Mouse (Mus musculus): ENCODE data around the gene Olfr870. TPM values are rescaled to one million over a fixed set of nuclear protein-coding genes. Genes with fewer than 3 reads are reported as not detected.
"Not testable (repeated sequence)": the region's sequence is repeated elsewhere in the genome, so short reads cannot be mapped to it uniquely, and the experiment has no call there.

The Olfr870 gene
- polyA plus RNA-seq (2015; fragmentation: Nextera tagmentation; extraction: Ambion mirVana), result not detected in 2 replicates

- no peak for ATAC-seq (ENCODE audit: low FRiP score, low TSS enrichment)
- Histone ChIP-seq H3K36me3 (ENCODE audit: insufficient read depth, low read length) (no peaks in the 10 kb centered on the region), H3K27me3 (ENCODE audit: insufficient read depth, low read length) (no peaks in the 10 kb centered on the region), H3K27ac (ENCODE audit: low read length) (no peak within 1 kb of the TSS), H3K9ac (replicated peaks; ENCODE audit: low read length) (no peak within 1 kb of the TSS), H3K4me2 (replicated peaks; ENCODE audit: low read depth, low read length) (no peak within 1 kb of the TSS), H3K4me3 (ENCODE audit: low read length) (no peak within 1 kb of the TSS), H3K9me3 (ENCODE audit: low read length) (peaks cover 7% of the 10 kb centered on the region), H3K4me1 (ENCODE audit: insufficient read depth, low read length) (no peaks in the 10 kb centered on the region)
- 89% methylated on average over 2 of the region's 2 CpGs for WGBS
Measured at GRCm38 (mm10) chr9:20173957-20174356, at the start of gene Olfr870. Gene Olfr870 (minus strand): TSS chr9:20174057.

- ATAC-seq (ENCODE audit: low FRiP score, low TSS enrichment), result no peak
- Histone ChIP-seq H3K4me2 (replicated peaks; ENCODE audit: low read depth, low read length) (no peak within 1 kb of the TSS), H3K36me3 (ENCODE audit: insufficient read depth, low read length) (no peaks in the 10 kb centered on the region), H3K27ac (ENCODE audit: low read length) (no peak within 1 kb of the TSS), H3K9ac (replicated peaks; ENCODE audit: low read length) (no peak within 1 kb of the TSS), H3K4me3 (ENCODE audit: low read length) (no peak within 1 kb of the TSS), H3K9me3 (ENCODE audit: low read length) (peaks cover 5% of the 10 kb centered on the region; the same call in 1 of the 2 replicates), H3K27me3 (ENCODE audit: insufficient read depth, low read length) (no peaks in the 10 kb centered on the region), H3K4me1 (ENCODE audit: insufficient read depth, low read length) (no peaks in the 10 kb centered on the region)
Measured at GRCm38 (mm10) chr9:20211907-20212306, 38.0 kb upstream of the Olfr870 start, which contains the start of gene Olfr871. Gene Olfr871 (plus strand): TSS chr9:20212207.

GRCm38 (mm10) chr9:20211477-20211876, 37.6 kb upstream of the Olfr870 start:
- ATAC-seq (ENCODE audit: low FRiP score, low TSS enrichment), result no peak
- Histone ChIP-seq H3K4me2 (replicated peaks; ENCODE audit: low read depth, low read length) (no peak overlapping the region), H3K4me1 (ENCODE audit: insufficient read depth, low read length) (no peaks in the 10 kb centered on the region), H3K9me3 (ENCODE audit: low read length) (peaks cover 5% of the 10 kb centered on the region; the same call in 1 of the 2 replicates), H3K27ac (ENCODE audit: low read length) (no peak overlapping the region), H3K9ac (replicated peaks; ENCODE audit: low read length) (no peak overlapping the region), H3K36me3 (ENCODE audit: insufficient read depth, low read length) (no peaks in the 10 kb centered on the region), H3K4me3 (ENCODE audit: low read length) (no peak overlapping the region), H3K27me3 (ENCODE audit: insufficient read depth, low read length) (no peaks in the 10 kb centered on the region)
- WGBS, result 67% methylated on average over 2 of the region's 2 CpGs

- no peak overlapping the region for H3K4me2 ChIP-seq (replicated peaks; ENCODE audit: low read depth, low read length)
- no peak overlapping the region for H3K4me3 ChIP-seq (ENCODE audit: low read length)
- H3K4me1 ChIP-seq (ENCODE audit: insufficient read depth, low read length), result no peaks in the 10 kb centered on the region
- no peaks in the 10 kb centered on the region for H3K36me3 ChIP-seq (ENCODE audit: insufficient read depth, low read length)
- no peak overlapping the region for H3K9ac ChIP-seq (replicated peaks; ENCODE audit: low read length)
- peaks cover 4% of the 10 kb centered on the region; the same call in 1 of the 2 replicates for H3K9me3 ChIP-seq (ENCODE audit: low read length)
- no peaks in the 10 kb centered on the region for H3K27me3 ChIP-seq (ENCODE audit: insufficient read depth, low read length)
- WGBS, result 36% methylated on average over 1 of the region's 1 CpGs
- H3K27ac ChIP-seq (ENCODE audit: low read length), result no peak overlapping the region
- ATAC-seq (ENCODE audit: low FRiP score, low TSS enrichment), result no peak
Measured at GRCm38 (mm10) chr9:20210812-20211211, 37.0 kb upstream of the Olfr870 start.

GRCm38 (mm10) chr9:20203413-20203984, 29.6 kb upstream of the Olfr870 start:
- not testable (repeated sequence) for H3K4me3 ChIP-seq (ENCODE audit: low read length); H3K9ac ChIP-seq (replicated peaks; ENCODE audit: low read length); H3K27me3 ChIP-seq (ENCODE audit: insufficient read depth, low read length); H3K36me3 ChIP-seq (ENCODE audit: insufficient read depth, low read length); H3K4me2 ChIP-seq (replicated peaks; ENCODE audit: low read depth, low read length); ATAC-seq (ENCODE audit: low FRiP score, low TSS enrichment); H3K27ac ChIP-seq (ENCODE audit: low read length); H3K9me3 ChIP-seq (ENCODE audit: low read length); H3K4me1 ChIP-seq (ENCODE audit: insufficient read depth, low read length)
- 91% methylated on average over 7 of the region's 7 CpGs for WGBS

- WGBS, result 63% methylated on average over 1 of the region's 1 CpGs
- Histone ChIP-seq H3K4me1 (ENCODE audit: insufficient read depth, low read length) (no peaks in the 10 kb centered on the region), H3K9me3 (ENCODE audit: low read length) (no peaks in the 10 kb centered on the region), H3K4me2 (replicated peaks; ENCODE audit: low read depth, low read length) (no peak overlapping the region), H3K9ac (replicated peaks; ENCODE audit: low read length) (no peak overlapping the region), H3K27me3 (ENCODE audit: insufficient read depth, low read length) (no peaks in the 10 kb centered on the region), H3K4me3 (ENCODE audit: low read length) (no peak overlapping the region), H3K36me3 (ENCODE audit: insufficient read depth, low read length) (no peaks in the 10 kb centered on the region), H3K27ac (ENCODE audit: low read length) (no peak overlapping the region)
- no peak for ATAC-seq (ENCODE audit: low FRiP score, low TSS enrichment)
Measured at GRCm38 (mm10) chr9:20202131-20202530, 28.3 kb upstream of the Olfr870 start.

GRCm38 (mm10) chr9:20179463-20179862, 5.6 kb upstream of the Olfr870 start:
- no peaks in the 10 kb centered on the region for H3K4me1 ChIP-seq (ENCODE audit: insufficient read depth, low read length)
- H3K27ac ChIP-seq (ENCODE audit: low read length), result no peak overlapping the region
- WGBS, result 67% methylated on average over 5 of the region's 5 CpGs
- H3K27me3 ChIP-seq (ENCODE audit: insufficient read depth, low read length), result no peaks in the 10 kb centered on the region
- no peak overlapping the region for H3K4me2 ChIP-seq (replicated peaks; ENCODE audit: low read depth, low read length)
- H3K9me3 ChIP-seq (ENCODE audit: low read length), result peaks cover 7% of the 10 kb centered on the region
- H3K36me3 ChIP-seq (ENCODE audit: insufficient read depth, low read length), result no peaks in the 10 kb centered on the region
- no peak overlapping the region for H3K4me3 ChIP-seq (ENCODE audit: low read length)
- no peak overlapping the region for H3K9ac ChIP-seq (replicated peaks; ENCODE audit: low read length)
- no peak for ATAC-seq (ENCODE audit: low FRiP score, low TSS enrichment)

- no peak overlapping the region for H3K4me2 ChIP-seq (replicated peaks; ENCODE audit: low read depth, low read length)
- 89% methylated on average over 3 of the region's 3 CpGs for WGBS
- no peaks in the 10 kb centered on the region for H3K27me3 ChIP-seq (ENCODE audit: insufficient read depth, low read length)
- H3K36me3 ChIP-seq (ENCODE audit: insufficient read depth, low read length), result no peaks in the 10 kb centered on the region
- no peak overlapping the region for H3K4me3 ChIP-seq (ENCODE audit: low read length)
- no peaks in the 10 kb centered on the region for H3K4me1 ChIP-seq (ENCODE audit: insufficient read depth, low read length)
- no peak overlapping the region for H3K27ac ChIP-seq (ENCODE audit: low read length)
- ATAC-seq (ENCODE audit: low FRiP score, low TSS enrichment), result no peak
- H3K9me3 ChIP-seq (ENCODE audit: low read length), result peaks cover 3% of the 10 kb centered on the region; the same call in 1 of the 2 replicates
- no peak overlapping the region for H3K9ac ChIP-seq (replicated peaks; ENCODE audit: low read length)
Measured at GRCm38 (mm10) chr9:20149706-20150105, 24.2 kb downstream of the Olfr870 start.

- H3K4me1 ChIP-seq (ENCODE audit: insufficient read depth, low read length), result no peaks in the 10 kb centered on the region
- no peak within 1 kb of the TSS for H3K4me2 ChIP-seq (replicated peaks; ENCODE audit: low read depth, low read length)
- no peak within 1 kb of the TSS for H3K9ac ChIP-seq (replicated peaks; ENCODE audit: low read length)
- H3K36me3 ChIP-seq (ENCODE audit: insufficient read depth, low read length), result no peaks in the 10 kb centered on the region
- 86% methylated on average over 2 of the region's 2 CpGs for WGBS
- no peak for ATAC-seq (ENCODE audit: low FRiP score, low TSS enrichment)
- H3K4me3 ChIP-seq (ENCODE audit: low read length), result no peak within 1 kb of the TSS
- H3K27me3 ChIP-seq (ENCODE audit: insufficient read depth, low read length), result no peaks in the 10 kb centered on the region
- H3K9me3 ChIP-seq (ENCODE audit: low read length), result 0 out of 2 replicates have a peak, but pooled peaks cover 2% of the 10 kb centered on the region
- no peak within 1 kb of the TSS for H3K27ac ChIP-seq (ENCODE audit: low read length)
Measured at GRCm38 (mm10) chr9:20128709-20129108, 45.1 kb downstream of the Olfr870 start, which contains the start of gene Olfr869. Gene Olfr869 (plus strand): TSS chr9:20129009.
